Mouse (Mus musculus) liver, adult 10 weeks (tissue): ENCODE data around the gene Ifna6. TPM values are rescaled to one million over a fixed set of nuclear protein-coding genes. Genes with fewer than 3 reads are reported as not detected.

Experiments used
- polyA plus RNA-seq: library from polyadenylated mRNA; stranded (reverse); fragments of 350-450 nt; fragmentation: Illumina TruSeq; extraction: RNeasy Lipid Tissue Mini Kit (QIAGEN cat#74804); gene quantifications from one replicate; pipeline ENCODE4 v1.2.3, GENCODE M21; 2014; ENCODE audit warnings: low read depth, low replicate concordance

Gene Ifna6
- polyA plus RNA-seq, result not detected

DNA sequence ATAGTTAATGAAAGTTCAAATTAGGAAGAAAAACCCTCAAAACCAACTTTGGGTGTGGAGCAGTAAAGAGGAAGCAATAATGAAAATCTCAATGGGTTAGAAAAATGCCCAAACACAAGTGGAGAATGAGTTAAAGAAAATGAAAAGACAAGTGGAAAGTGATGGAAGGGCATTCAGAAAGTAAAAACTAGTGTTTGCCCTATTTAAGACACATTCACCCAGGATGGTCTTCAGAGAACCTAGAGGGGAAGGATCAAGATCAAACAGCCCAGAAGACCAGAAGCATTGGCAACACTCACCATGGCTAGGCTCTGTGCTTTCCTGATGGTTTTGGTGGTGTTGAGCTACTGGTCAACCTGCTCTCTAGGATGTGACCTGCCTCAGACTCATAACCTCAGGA lies at the start of gene Ifna6:
Ifna6 (plus strand) TSS at position 301 of the 400 bp plus-strand sequence.

DNA sequence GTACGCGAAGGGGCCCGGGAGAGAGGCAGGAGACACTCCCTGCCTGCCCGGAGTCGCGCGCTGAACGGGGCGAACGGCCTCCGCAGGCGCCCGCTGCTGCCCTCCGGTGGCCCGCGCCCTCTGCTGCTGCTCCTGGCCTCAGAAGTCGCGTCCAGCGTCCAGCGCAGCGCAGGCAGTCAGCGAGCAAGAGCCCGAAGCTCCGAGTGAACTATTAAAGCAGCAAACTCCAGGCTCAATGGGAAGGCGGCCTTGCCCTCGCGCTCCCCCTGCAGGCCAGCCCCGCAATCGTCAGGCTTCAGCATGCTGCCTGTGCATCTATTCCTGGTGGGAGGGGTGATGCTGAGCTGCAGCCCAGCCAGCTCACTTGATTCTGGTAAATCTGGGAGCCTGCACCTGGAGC lies 47.7 kb upstream of the Ifna6 start, which contains the start of gene Gm13272:
Gm13272 (plus strand) TSS at position 301 of the 400 bp plus-strand sequence.

DNA sequence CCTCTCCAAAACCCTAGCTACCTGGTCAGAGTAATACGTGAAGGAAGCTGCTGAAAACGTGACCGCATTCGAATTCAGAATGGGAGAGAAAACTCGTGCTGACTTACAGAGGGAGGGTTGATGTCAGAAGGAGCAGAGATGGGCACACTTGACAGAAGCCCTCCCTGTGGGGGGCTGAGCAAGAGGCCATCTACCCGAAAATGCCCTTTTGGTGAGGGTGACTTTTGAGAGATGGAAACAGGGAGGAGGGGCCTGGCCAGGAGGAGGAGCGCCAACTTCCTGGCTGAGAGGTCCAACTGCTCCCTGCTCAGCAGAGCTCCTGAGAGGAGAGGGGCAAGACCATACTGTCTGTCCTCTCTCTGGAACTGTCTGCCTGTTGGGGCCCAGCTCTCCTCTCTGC lies 45.4 kb upstream of the Ifna6 start, which contains the start of gene Ifnz:
Ifnz (plus strand) TSS at position 301 of the 400 bp plus-strand sequence.

DNA sequence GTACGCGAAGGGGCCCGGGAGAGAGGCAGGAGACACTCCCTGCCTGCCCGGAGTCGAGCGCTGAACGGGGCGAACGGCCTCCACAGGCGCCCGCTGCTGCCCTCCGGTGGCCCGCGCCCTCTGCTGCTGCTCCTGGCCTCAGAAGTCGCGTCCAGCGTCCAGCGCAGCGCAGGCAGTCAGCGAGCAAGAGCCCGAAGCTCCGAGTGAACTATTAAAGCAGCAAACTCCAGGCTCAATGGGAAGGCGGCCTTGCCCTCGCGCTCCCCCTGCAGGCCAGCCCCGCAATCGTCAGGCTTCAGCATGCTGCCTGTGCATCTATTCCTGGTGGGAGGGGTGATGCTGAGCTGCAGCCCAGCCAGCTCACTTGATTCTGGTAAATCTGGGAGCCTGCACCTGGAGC lies 41.8 kb upstream of the Ifna6 start, which contains the start of gene Gm13276:
Gm13276 (plus strand) TSS at position 301 of the 400 bp plus-strand sequence.

DNA sequence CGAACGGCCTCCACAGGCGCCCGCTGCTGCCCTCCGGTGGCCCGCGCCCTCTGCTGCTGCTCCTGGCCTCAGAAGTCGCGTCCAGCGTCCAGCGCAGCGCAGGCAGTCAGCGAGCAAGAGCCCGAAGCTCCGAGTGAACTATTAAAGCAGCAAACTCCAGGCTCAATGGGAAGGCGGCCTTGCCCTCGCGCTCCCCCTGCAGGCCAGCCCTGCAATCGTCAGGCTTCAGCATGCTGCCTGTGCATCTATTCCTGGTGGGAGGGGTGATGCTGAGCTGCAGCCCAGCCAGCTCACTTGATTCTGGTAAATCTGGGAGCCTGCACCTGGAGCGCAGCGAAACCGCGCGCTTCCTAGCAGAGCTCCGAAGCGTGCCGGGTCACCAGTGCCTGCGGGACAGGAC lies 38.8 kb upstream of the Ifna6 start, which contains the start of gene Gm13277:
Gm13277 (plus strand) TSS at position 231 of the 400 bp plus-strand sequence.

DNA sequence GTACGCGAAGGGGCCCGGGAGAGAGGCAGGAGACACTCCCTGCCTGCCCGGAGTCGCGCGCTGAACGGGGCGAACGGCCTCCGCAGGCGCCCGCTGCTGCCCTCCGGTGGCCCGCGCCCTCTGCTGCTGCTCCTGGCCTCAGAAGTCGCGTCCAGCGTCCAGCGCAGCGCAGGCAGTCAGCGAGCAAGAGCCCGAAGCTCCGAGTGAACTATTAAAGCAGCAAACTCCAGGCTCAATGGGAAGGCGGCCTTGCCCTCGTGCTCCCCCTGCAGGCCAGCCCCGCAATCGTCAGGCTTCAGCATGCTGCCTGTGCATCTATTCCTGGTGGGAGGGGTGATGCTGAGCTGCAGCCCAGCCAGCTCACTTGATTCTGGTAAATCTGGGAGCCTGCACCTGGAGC lies 36.0 kb upstream of the Ifna6 start, which contains the start of gene Gm13278:
Gm13278 (plus strand) TSS at position 301 of the 400 bp plus-strand sequence.

DNA sequence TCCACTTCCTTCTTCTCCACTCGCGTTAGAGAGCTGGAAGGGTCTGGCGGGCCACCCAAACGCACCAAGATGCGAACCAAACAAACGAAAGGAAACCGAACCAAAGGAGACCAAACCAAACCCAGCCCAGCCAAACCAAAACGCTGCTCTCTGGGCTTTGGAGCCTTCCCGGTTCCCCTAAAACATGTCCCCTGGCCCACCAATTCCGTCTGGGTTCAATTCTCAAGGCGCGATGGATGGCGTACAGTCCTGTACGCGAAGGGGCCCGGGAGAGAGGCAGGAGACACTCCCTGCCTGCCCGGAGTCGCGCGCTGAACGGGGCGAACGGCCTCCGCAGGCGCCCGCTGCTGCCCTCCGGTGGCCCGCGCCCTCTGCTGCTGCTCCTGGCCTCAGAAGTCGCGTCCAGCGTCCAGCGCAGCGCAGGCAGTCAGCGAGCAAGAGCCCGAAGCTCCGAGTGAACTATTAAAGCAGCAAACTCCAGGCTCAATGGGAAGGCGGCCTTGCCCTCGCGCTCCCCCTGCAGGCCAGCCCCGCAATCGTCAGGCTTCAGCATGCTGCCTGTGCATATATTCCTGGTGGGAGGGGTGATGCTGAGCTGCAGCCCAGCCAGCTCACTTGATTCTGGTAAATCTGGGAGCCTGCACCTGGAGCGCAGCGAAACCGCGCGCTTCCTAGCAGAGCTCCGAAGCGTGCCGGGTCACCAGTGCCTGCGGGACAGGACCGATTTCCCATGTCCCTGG lies 33.1 kb upstream of the Ifna6 start, which contains the start of gene Gm13275:
Gm13275 (plus strand) TSS at position 552 of the 740 bp plus-strand sequence.

DNA sequence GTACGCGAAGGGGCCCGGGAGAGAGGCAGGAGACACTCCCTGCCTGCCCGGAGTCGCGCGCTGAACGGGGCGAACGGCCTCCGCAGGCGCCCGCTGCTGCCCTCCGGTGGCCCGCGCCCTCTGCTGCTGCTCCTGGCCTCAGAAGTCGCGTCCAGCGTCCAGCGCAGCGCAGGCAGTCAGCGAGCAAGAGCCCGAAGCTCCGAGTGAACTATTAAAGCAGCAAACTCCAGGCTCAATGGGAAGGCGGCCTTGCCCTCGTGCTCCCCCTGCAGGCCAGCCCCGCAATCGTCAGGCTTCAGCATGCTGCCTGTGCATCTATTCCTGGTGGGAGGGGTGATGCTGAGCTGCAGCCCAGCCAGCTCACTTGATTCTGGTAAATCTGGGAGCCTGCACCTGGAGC lies 30.1 kb upstream of the Ifna6 start, which contains the start of gene Gm13279:
Gm13279 (plus strand) TSS at position 301 of the 400 bp plus-strand sequence.

DNA sequence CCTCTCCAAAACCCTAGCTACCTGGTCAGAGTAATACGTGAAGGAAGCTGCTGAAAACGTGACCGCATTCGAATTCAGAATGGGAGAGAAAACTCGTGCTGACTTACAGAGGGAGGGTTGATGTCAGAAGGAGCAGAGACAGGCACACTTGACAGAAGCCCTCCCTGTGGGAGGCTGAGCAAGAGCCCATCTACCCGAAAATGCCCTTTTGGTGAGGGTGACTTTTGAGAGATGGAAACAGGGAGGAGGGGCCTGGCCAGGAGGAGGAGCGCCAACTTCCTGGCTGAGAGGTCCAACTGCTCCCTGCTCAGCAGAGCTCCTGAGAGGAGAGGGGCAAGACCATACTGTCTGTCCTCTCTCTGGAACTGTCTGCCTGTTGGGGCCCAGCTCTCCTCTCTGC lies 27.9 kb upstream of the Ifna6 start, which contains the start of gene Gm13285:
Gm13285 (plus strand) TSS at position 301 of the 400 bp plus-strand sequence.

DNA sequence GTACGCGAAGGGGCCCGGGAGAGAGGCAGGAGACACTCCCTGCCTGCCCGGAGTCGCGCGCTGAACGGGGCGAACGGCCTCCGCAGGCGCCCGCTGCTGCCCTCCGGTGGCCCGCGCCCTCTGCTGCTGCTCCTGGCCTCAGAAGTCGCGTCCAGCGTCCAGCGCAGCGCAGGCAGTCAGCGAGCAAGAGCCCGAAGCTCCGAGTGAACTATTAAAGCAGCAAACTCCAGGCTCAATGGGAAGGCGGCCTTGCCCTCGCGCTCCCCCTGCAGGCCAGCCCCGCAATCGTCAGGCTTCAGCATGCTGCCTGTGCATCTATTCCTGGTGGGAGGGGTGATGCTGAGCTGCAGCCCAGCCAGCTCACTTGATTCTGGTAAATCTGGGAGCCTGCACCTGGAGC lies 24.3 kb upstream of the Ifna6 start, which contains the start of gene Gm13287:
Gm13287 (plus strand) TSS at position 301 of the 400 bp plus-strand sequence.

DNA sequence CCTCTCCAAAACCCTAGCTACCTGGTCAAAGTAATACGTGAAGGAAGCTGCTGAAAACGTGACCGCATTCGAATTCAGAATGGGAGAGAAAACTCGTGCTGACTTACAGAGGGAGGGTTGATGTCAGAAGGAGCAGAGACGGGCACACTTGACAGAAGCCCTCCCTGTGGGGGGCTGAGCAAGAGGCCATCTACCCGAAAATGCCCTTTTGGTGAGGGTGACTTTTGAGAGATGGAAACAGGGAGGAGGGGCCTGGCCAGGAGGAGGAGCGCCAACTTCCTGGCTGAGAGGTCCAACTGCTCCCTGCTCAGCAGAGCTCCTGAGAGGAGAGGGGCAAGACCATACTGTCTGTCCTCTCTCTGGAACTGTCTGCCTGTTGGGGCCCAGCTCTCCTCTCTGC lies 22.0 kb upstream of the Ifna6 start, which contains the start of gene Gm13288:
Gm13288 (plus strand) TSS at position 301 of the 400 bp plus-strand sequence.

DNA sequence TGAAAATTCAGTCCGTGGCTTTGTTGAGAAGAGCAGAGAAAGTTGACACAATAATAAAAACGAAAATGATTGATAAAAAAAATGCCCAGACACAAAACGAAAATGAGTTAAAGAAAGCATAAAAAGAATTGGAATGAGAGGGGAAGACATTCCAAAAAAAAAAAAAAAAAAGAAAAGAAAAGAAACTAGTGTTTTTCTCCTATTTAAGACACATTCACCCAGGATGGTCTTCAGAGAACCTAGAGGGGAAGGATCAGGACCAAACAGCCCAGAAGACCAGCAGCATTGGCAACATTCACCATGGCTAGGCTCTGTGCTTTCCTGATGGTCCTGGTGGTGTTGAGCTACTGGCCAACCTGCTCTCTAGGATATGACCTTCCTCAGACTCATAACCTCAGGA lies 11.3 kb upstream of the Ifna6 start, which contains the start of gene Ifna7:
Ifna7 (plus strand) TSS at position 301 of the 400 bp plus-strand sequence.

DNA sequence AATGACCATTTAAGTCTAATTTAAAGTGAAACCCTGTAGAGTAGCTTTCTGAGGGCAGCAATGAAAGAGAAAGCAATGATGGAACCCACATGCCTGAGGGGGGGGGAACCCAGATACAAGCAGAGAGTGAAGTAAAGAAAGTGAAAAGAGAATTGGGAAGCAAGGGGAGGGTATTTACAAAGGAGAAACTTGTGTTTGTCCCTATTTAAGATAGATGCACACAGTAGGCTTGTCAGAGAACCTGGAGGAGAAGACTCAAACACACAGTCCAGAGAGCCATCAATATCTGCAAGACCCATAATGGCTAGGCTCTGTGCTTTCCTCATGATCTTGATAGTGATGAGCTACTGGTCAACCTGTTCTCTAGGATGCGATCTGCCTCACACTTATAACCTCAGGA lies 7.6 kb upstream of the Ifna6 start, which contains the start of gene Ifna11:
Ifna11 (plus strand) TSS at position 301 of the 400 bp plus-strand sequence.

DNA sequence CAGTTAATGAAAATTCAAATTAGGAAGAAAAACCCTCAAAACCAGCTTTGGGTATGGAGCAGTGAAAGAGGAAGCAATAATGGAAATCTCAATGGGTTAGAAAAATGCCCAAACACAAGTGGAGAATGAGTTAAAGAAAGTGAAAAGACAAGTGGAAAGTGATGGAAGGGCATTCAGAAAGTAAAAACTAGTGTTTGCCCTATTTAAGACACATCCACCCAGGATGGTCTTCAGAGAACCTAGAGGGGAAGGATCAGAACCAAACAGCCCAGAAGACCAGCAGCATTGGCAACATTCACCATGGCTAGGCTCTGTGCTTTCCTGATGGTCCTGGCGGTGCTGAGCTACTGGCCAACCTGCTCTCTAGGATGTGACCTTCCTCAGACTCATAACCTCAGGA lies 8.0 kb downstream of the Ifna6 start, which contains the start of gene Ifna5:
Ifna5 (plus strand) TSS at position 301 of the 400 bp plus-strand sequence.

DNA sequence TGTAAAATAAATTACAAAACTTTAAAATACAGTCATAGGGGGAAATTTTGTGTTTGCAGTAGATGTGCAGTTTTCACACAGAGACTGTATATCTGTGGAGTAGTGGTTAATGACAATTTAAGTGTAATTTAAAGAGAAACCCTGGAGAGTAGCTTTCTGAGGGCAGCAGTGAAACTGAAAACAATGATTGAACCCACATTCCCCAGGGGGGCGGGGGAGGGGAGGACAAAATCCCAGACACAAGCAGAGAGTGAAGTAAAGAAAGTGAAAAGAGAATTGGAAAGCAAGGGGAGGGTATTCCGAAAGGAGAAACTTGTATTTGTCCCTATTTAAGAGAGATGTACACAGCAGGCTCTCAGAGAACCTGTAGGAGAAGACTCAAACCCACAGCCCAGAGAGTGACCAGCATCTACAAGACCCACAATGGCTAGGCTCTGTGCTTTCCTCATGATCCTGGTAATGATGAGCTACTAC lies 14.3 kb downstream of the Ifna6 start, which contains the start of gene Ifna4:
Ifna4 (plus strand) TSS at position 424 of the 474 bp plus-strand sequence.

DNA sequence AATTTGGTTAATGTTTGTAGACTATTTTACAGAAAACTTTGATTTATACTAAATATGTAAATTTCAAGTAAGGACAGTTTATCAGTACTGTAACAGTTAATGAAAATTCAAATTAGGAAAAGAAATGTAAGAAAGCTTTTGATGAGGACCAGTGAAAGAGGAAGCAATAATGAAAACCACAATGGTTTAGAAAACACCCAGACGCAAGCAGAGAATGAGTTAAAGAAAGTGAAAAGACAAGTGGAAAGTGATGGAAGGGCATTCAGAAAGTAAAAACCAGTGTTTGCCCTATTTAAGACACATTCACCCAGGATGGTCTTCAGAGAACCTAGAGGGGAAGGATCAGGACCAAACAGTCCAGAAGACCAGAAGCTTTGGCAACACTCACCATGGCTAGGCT lies 22.5 kb downstream of the Ifna6 start, which contains the start of gene Ifna1:
Ifna1 (plus strand) TSS at position 390 of the 400 bp plus-strand sequence.

Other genes starting within 250 kb of the Ifna6 start
- gene Ifna9, start 235.0 kb upstream of the Ifna6 start, polyA plus RNA-seq, result not detected
- not detected for gene Ifna12, start 224.0 kb upstream of the Ifna6 start, polyA plus RNA-seq
- not detected for gene C87499, start 193.0 kb upstream of the Ifna6 start, polyA plus RNA-seq
- not detected for gene Ifna13, start 183.0 kb upstream of the Ifna6 start, polyA plus RNA-seq
- gene Ifna16, start 150.5 kb upstream of the Ifna6 start, polyA plus RNA-seq, result not detected
- not detected for gene Ifna2, start 143.5 kb upstream of the Ifna6 start, polyA plus RNA-seq
- not detected for gene Ifnab, start 136.1 kb upstream of the Ifna6 start, polyA plus RNA-seq
- not detected for gene Gm26566, start 105.6 kb upstream of the Ifna6 start, polyA plus RNA-seq
- 58.1 TPM for gene Klhl9, start 105.0 kb upstream of the Ifna6 start, polyA plus RNA-seq
- not detected for gene Gm13271, start 72.5 kb upstream of the Ifna6 start, polyA plus RNA-seq
- gene Gm13283, start 67.3 kb upstream of the Ifna6 start, polyA plus RNA-seq, result not detected
- not detected for gene Gm13290, start 53.6 kb upstream of the Ifna6 start, polyA plus RNA-seq
- not detected for gene Gm13289, start 50.5 kb upstream of the Ifna6 start, polyA plus RNA-seq
- gene Gm13272, start 47.6 kb upstream of the Ifna6 start, polyA plus RNA-seq, result not detected
- gene Ifnz, start 45.3 kb upstream of the Ifna6 start, polyA plus RNA-seq, result not detected
- gene Gm13276, start 41.7 kb upstream of the Ifna6 start, polyA plus RNA-seq, result not detected
- not detected for gene Gm13277, start 38.8 kb upstream of the Ifna6 start, polyA plus RNA-seq
- not detected for gene Gm13278, start 35.9 kb upstream of the Ifna6 start, polyA plus RNA-seq
- not detected for gene Gm13275, start 32.9 kb upstream of the Ifna6 start, polyA plus RNA-seq
- gene Gm13279, start 30.0 kb upstream of the Ifna6 start, polyA plus RNA-seq, result not detected
- gene Gm13285, start 27.8 kb upstream of the Ifna6 start, polyA plus RNA-seq, result not detected
- gene Gm13287, start 24.2 kb upstream of the Ifna6 start, polyA plus RNA-seq, result not detected
- not detected for gene Gm13288, start 21.9 kb upstream of the Ifna6 start, polyA plus RNA-seq
- not detected for gene Ifna7, start 11.2 kb upstream of the Ifna6 start, polyA plus RNA-seq
- not detected for gene Ifna11, start 7.5 kb upstream of the Ifna6 start, polyA plus RNA-seq
- gene Ifna5, start 8.1 kb downstream of the Ifna6 start, polyA plus RNA-seq, result not detected
- gene Ifna4, start 14.4 kb downstream of the Ifna6 start, polyA plus RNA-seq, result not detected
- not detected for gene Ifna1, start 22.7 kb downstream of the Ifna6 start, polyA plus RNA-seq
- not detected for gene Ifne, start 52.8 kb downstream of the Ifna6 start, polyA plus RNA-seq